Mouse (Mus musculus) forebrain, postnatal 0 days (tissue): ENCODE results near the gene Olfr960. TPM values are rescaled to one million over a fixed set of nuclear protein-coding genes. Genes with fewer than 3 reads are reported as not detected.

Experiments used
- ATAC-seq: fragments of 200-750 bp; cut with Nextera tagmentation; 2 replicates; pipeline ENCODE4 v1.8.0; 2017; ENCODE audit warnings: mild to moderate bottlenecking, moderate library complexity
- DNase-seq: peaks from one replicate; pipeline ENCODE4 v3.0.0-alpha.2; 2015
- H3K27ac ChIP-seq: fragments of 300-500 bp; sonication (generic); 2 replicates; pipeline ENCODE4 v1.5.1; 2014; ENCODE audit warnings: low read depth, mild to moderate bottlenecking, antibody characterized with exemption, low read length, moderate library complexity, mixed read lengths
- H3K27me3 ChIP-seq: fragments of 300-500 bp; sonication (generic); 2 replicates; pipeline ENCODE4 v1.6.1; 2014; ENCODE audit warnings: mild to moderate bottlenecking, low read length, mixed read lengths; ENCODE audit not compliant: insufficient read depth
- H3K36me3 ChIP-seq: fragments of 300-500 bp; sonication (generic); 2 replicates; pipeline ENCODE4 v1.6.1; 2014; ENCODE audit warnings: mild to moderate bottlenecking, moderate library complexity; ENCODE audit not compliant: insufficient read depth
- H3K4me1 ChIP-seq: fragments of 300-500 bp; sonication (generic); 2 replicates; pipeline ENCODE4 v1.6.1; 2014; ENCODE audit warnings: antibody characterized with exemption; ENCODE audit not compliant: insufficient read depth
- H3K4me2 ChIP-seq: fragments of 300-500 bp; sonication (generic); 2 replicates; pipeline ENCODE4 v1.6.1; 2014; ENCODE audit warnings: low read depth, mild to moderate bottlenecking, moderate library complexity
- H3K4me3 ChIP-seq: fragments of 300-500 bp; sonication (generic); 2 replicates; pipeline ENCODE4 v1.5.1; 2014; ENCODE audit warnings: low read depth, low read length, mixed read lengths
- H3K9ac ChIP-seq: fragments of 300-500 bp; sonication (generic); 2 replicates; pipeline ENCODE4 v1.6.1; 2014; ENCODE audit warnings: mild to moderate bottlenecking
- H3K9me3 ChIP-seq: fragments of 300-500 bp; sonication (generic); 2 replicates; pipeline ENCODE4 v1.6.1; 2016; ENCODE audit warnings: low read length
- CTCF ChIP-seq: sonication (generic); IDR thresholded peaks from 2 replicates; pipeline ENCODE4 v1.5.1; 2016; ENCODE audit warnings: antibody characterized with exemption, control low read depth, low read depth
- WGBS: fragments of 180-500 bp; shearing (Covaris S2); extraction: QIAGEN DNeasy Blood & Tissue Kit; methylation state at CpG from one replicate; pipeline ENCODE4 v1.1.7; 2014; 5-methylcytosine and 5-hydroxymethylcytosine counted together
- polyA plus RNA-seq: library from polyadenylated mRNA; unstranded; fragments of >200 nt; fragmentation: Nextera tagmentation; extraction: Ambion mirVana; gene quantifications from 2 replicates; pipeline ENCODE4 v1.2.1, GENCODE M21; 2015
- total RNA-seq: library from RNA; depleted of rRNA; stranded (reverse); fragments of >200 nt; gene quantifications from 2 replicates; pipeline ENCODE4 v1.2.3, GENCODE M21; 2014

Olfr960 gene
- total and polyA plus RNA-seq, 2 experiments from 2014 or later = not detected

DNA sequence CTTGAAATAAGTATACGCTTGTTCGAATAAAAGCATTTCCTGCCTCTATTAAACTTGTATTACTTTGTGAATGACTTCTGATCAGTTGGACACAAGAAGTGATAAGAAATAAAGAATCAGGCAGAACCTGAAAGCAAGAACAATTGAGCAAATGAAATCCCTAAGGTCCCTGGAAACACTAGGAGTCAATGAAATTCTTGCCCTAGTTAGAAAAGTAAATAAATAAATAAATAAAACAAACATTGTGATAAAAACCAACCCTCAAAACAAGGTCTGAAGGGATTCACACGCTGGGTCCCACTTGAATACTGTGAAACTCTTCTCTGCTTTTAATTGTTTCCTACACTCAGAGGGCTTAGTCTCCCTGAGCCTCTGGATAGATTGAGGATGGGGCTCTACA lies 10.8 kb upstream of the Olfr960 start, which contains the start of gene Olfr148:
Gene Olfr148 (plus strand): TSS at position 301 of the 400 bp plus-strand sequence.
- Histone ChIP-seq H3K27ac (no peak within 1 kb of the TSS), H3K27me3 (no peaks in the 10 kb centered on the region), H3K9ac (no peak within 1 kb of the TSS), H3K4me2 (no peak within 1 kb of the TSS), H3K36me3 (no peaks in the 10 kb centered on the region), H3K9me3 (no peaks in the 10 kb centered on the region), H3K4me3 (no peak within 1 kb of the TSS), H3K4me1 (no peaks in the 10 kb centered on the region)
- DNase-seq = no peak
- 80% methylated on average over 3 of the region's 3 CpGs for WGBS
- no peak for TF ChIP-seq CTCF
- no peak for ATAC-seq

DNA sequence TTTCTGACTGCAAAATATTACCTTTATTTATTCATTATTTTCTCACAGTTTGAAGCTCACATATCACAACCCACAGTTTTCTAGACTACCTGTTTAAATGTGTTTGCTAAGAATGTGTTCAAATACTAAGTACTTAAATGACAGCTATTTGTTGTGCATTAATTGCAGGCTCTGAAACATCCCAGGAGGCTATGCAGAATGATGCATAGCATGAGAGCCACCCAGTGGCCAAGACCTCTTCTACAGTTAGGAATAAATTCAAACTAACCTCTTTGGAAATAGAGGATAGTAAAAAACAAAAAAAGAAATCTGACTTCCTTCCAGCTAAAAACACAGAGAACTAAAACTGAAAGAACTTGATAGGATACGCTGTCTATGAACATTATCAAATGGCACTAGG lies 9.2 kb upstream of the Olfr960 start:
- ATAC-seq (no peak), DNase-seq (peak; percentile 67)
- Histone ChIP-seq H3K36me3 (no peaks in the 10 kb centered on the region), H3K9ac (no peak overlapping the region), H3K27me3 (no peaks in the 10 kb centered on the region), H3K4me1 (no peaks in the 10 kb centered on the region), H3K4me2 (no peak overlapping the region), H3K9me3 (no peaks in the 10 kb centered on the region), H3K4me3 (no peak overlapping the region), H3K27ac (no peak overlapping the region)
- 45% methylated on average over 1 of the region's 1 CpGs for WGBS
- TF ChIP-seq CTCF = peak; percentile 72

DNA sequence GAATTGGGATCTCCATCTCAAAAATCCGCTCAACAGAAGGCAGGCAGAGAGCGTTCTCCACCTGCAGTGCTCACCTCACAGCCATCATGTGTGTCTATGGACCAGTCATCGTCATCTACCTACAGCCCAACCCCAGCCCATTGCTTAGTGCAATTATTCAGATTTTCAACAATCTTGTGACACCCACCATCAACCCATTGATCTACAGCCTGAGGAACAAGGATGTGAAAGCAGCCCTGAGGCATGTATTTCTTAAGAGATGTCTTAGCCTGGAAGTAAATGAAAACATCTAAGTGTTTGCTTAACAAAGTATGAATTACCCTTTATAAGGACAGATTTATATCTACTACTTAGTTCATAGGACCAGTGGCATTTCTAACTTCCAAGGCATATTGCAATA lies 2.6 kb downstream of the Olfr960 start:
- ATAC-seq (no peak), DNase-seq (no peak)
- Histone ChIP-seq H3K36me3 (no peaks in the 10 kb centered on the region), H3K9me3 (no peaks in the 10 kb centered on the region), H3K4me3 (no peak overlapping the region), H3K27me3 (no peaks in the 10 kb centered on the region), H3K4me1 (no peaks in the 10 kb centered on the region), H3K27ac (no peak overlapping the region), H3K9ac (no peak overlapping the region), H3K4me2 (no peak overlapping the region)
- 92% methylated on average over 3 of the region's 3 CpGs for WGBS
- no peak for TF ChIP-seq CTCF

DNA sequence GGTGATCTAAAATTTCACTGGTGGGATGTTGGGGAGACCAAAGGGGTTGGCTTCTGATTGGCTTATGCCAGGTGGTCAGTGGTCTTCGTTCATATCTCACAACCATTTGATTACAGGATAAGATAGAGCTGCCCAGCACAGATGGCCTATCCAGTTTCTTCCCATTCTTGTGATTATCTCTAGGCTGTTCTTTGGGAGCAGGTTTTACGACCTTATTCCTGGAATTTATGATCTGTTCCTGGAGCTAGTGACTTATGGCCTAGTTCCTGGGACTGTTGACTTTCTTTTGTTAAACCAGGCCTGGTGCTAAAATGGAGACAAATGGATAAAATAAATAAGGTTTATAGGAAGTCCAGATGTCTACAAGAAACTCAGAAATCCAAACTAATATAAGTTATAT lies 3.5 kb downstream of the Olfr960 start:
- no peak for ATAC-seq
- no peaks in the 10 kb centered on the region for H3K4me1 ChIP-seq
- no peak for DNase-seq
- WGBS = 82% methylated on average over 2 of the region's 2 CpGs
- no peaks in the 10 kb centered on the region for H3K36me3 ChIP-seq
- H3K27me3 ChIP-seq = no peaks in the 10 kb centered on the region
- no peak overlapping the region for H3K27ac ChIP-seq
- no peak overlapping the region for H3K4me3 ChIP-seq
- H3K9me3 ChIP-seq = no peaks in the 10 kb centered on the region
- no peak overlapping the region for H3K4me2 ChIP-seq
- TF ChIP-seq CTCF = no peak
- H3K9ac ChIP-seq = no peak overlapping the region

DNA sequence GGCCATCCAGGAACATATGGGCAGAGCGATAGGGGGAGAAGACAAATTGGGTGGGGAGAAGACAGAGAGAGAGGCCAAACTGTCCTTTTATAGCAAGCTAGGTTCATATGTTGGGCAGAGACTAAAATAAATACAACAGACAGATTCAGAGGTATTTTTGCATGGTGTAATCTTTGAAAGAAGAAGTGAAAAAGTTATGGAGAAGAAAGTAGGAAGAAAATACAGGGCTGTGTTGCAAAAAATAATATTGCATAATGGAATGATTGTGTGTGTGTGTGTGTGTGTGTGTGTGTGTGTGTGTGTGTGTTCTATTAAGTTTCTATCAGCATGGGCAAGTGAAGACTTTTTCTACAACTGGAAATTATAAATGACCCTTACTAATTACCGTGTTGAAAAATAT lies 7.9 kb downstream of the Olfr960 start:
- no peaks in the 10 kb centered on the region for H3K36me3 ChIP-seq
- ATAC-seq (no peak), DNase-seq (no peak)
- H3K4me3 ChIP-seq = no peak overlapping the region
- H3K27me3 ChIP-seq = no peaks in the 10 kb centered on the region
- no peak overlapping the region for H3K27ac ChIP-seq
- H3K9me3 ChIP-seq = no peaks in the 10 kb centered on the region
- WGBS = 89% methylated on average over 2 of the region's 2 CpGs
- no peak overlapping the region for H3K9ac ChIP-seq
- H3K4me1 ChIP-seq = no peaks in the 10 kb centered on the region
- TF ChIP-seq CTCF = no peak
- H3K4me2 ChIP-seq = no peak overlapping the region

DNA sequence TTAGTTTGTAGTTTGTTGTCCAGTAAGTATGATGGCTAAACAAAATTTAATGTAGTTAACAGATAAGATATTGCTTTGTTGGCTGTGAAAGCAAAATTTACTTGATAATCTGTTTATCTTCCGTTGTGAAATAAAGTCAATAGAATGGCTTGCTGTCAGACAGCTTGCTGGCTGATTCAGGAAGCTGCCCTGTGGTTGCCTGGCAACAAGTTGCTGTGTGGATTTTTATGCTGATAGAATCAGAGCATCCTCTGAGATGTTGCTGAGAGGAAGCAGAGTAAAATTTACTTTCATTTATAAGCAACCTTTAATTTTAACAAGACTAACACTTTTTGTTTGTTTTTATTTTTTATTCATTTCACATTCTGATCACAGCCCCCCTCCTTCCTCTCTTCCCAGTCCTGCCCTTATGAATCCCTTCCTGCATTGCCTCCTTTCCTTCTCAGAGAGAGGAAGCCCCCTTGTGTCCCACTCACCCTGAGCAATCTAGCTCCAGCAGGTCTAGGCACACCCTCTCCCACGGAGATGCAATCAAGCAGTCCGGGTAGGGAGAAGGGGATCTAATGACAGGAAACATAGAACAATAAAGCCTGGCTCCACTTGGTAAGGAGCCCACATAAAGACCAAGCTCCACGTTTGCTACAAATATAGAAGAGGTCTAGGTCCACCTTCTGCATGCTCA lies 12.9 kb downstream of the Olfr960 start:
- Histone ChIP-seq H3K4me3 (no peak overlapping the region), H3K4me1 (no peaks in the 10 kb centered on the region), H3K27me3 (no peaks in the 10 kb centered on the region), H3K27ac (peak overlapping the region; percentile 57), H3K4me2 (no peak overlapping the region), H3K9me3 (no peaks in the 10 kb centered on the region), H3K36me3 (no peaks in the 10 kb centered on the region), H3K9ac (no peak overlapping the region)
- no peak for TF ChIP-seq CTCF
- ATAC-seq (peak; percentile 93), DNase-seq (peak; percentile 66)
- WGBS = 23% methylated on average over 4 of the region's 4 CpGs

DNA sequence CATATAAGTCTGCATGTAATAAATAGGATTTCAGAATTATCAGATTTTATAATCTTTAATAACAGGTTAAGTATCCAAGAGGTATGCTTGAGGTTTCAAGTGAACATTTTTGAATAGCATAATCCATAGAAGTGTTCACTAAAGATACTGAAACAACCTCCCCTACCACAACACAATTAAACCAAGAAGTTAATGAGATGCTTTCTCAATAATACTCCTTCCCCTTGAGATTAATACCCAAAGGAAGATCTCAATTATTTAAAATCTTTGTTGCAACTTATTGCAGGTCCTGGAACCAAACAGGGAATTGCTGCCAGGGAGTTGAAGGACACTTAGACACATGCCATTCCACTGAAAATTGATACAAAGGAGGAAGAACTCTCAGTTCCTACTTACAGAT lies 23.6 kb downstream of the Olfr960 start, which contains the start of gene Olfr961:
Gene Olfr961 (plus strand): TSS at position 301 of the 400 bp plus-strand sequence.
- no peak within 1 kb of the TSS for H3K4me3 ChIP-seq
- ATAC-seq = no peak
- TF ChIP-seq CTCF = no peak
- no peaks in the 10 kb centered on the region for H3K27me3 ChIP-seq
- no peaks in the 10 kb centered on the region for H3K4me1 ChIP-seq
- no peak within 1 kb of the TSS for H3K4me2 ChIP-seq
- no peak within 1 kb of the TSS for H3K27ac ChIP-seq
- no peak for DNase-seq
- H3K9ac ChIP-seq = no peak within 1 kb of the TSS
- H3K9me3 ChIP-seq = no peaks in the 10 kb centered on the region
- H3K36me3 ChIP-seq = no peaks in the 10 kb centered on the region

DNA sequence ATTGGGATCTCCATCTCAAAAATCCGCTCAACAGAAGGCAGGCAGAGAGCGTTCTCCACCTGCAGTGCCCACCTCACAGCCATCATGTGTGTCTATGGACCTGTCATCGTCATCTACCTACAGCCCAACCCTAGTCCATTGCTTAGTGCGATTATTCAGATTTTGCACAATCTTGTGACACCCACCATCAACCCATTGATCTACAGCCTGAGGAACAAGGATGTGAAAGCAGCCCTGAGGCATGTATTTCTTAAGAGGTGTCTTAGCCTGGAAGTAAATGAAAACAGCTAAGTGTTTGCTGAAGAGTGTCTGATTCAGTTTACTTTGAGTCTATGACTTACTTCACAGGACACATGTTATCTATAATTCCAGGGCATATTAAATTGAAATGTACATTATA lies 26.2 kb downstream of the Olfr960 start:
- H3K27me3 ChIP-seq = no peaks in the 10 kb centered on the region
- WGBS = 94% methylated on average over 4 of the region's 4 CpGs
- no peak overlapping the region for H3K27ac ChIP-seq
- H3K4me2 ChIP-seq = no peak overlapping the region
- ATAC-seq = no peak
- DNase-seq = no peak
- H3K4me1 ChIP-seq = no peaks in the 10 kb centered on the region
- H3K4me3 ChIP-seq = no peak overlapping the region
- H3K9ac ChIP-seq = no peak overlapping the region
- TF ChIP-seq CTCF = no peak
- H3K9me3 ChIP-seq = no peaks in the 10 kb centered on the region
- no peaks in the 10 kb centered on the region for H3K36me3 ChIP-seq
